In the genomic region with DNA sequence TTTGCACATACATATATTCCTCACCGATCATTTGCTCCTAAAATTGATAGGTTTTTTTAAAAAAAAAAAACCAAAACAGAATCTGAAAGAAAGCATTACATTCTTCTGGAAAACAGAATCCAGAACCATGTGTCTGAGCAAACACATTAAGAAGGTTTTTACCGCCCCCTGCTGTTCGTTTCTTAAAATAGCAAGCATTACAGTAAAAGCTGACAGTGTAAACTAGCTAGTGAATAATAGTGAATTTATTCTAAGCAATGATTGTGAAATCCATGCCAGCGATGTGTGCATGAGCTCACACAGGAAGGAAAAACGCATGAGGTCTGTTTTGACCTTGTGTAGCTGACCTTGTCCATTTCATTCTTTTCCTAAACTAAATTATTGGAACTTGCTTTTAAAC, we compare ENCODE assay signal across 9 mouse cellular contexts. TPM values are rescaled to one million over a fixed set of nuclear protein-coding genes. Genes with fewer than 3 reads are reported as not detected.
DNase-seq lines count a peak whose midpoint lies in the region; ATAC-seq lines count a peak whose summit lies in the region.
"Had no signal": no experiment of that assay in that cellular context is flagged by ENCODE, and none has a peak within 500 bp of the region (broad histone marks: within the 10 kb centered on the region; RNA-seq: fewer than 3 reads in every experiment).

No protein-coding gene starts in this region.

- ATAC-seq in heart, embryonic 12.5 days (ENCODE audit: insufficient number of reproducible peaks, low FRiP score), result no peak
- peak; percentile 85 for ATAC-seq in megakaryocyte progenitor cell, adult 5-6 weeks (replicated peaks; ENCODE audit: poor library complexity)

- peaks cover 28% of the 10 kb centered on the region for H3K36me3 ChIP-seq in heart, embryonic 12.5 days
- H3K36me3 ChIP-seq: stomach, embryonic 15.5 days had no signal

- 0 out of 2 replicates have a peak, but pooled peaks cover 2% of the 10 kb centered on the region for H3K9me3 ChIP-seq in heart, embryonic 12.5 days (replicated peaks)
- H3K9me3 ChIP-seq: stomach, embryonic 15.5 days had no signal

- no peaks in the 10 kb centered on the region for H3K27me3 ChIP-seq in heart, embryonic 12.5 days (replicated peaks)
- H3K27me3 ChIP-seq: stomach, embryonic 15.5 days had no signal

- 11% methylated on average over 5 of the region's 5 CpGs for WGBS in heart, embryonic 12.5 days

- no peak overlapping the region for H3K27ac ChIP-seq in heart, embryonic 12.5 days (ENCODE audit: poor library complexity, severe bottlenecking)
- H3K27ac ChIP-seq: stomach, embryonic 15.5 days had no signal

- H3K9ac ChIP-seq in heart, embryonic 12.5 days, result no peak overlapping the region
- H3K9ac ChIP-seq: stomach, embryonic 15.5 days had no signal

- H3K4me2 ChIP-seq in heart, embryonic 12.5 days, result no peak overlapping the region
- H3K4me2 ChIP-seq: stomach, embryonic 15.5 days had no signal

- H3K4me3 ChIP-seq in heart, embryonic 12.5 days, result no peak overlapping the region
- H3K4me3 ChIP-seq: stomach, embryonic 15.5 days had no signal

- H3K4me1 ChIP-seq in heart, embryonic 12.5 days (replicated peaks), result peaks cover 20% of the 10 kb centered on the region
- H3K4me1 ChIP-seq: stomach, embryonic 15.5 days had no signal

- peak; percentile 66 for DNase-seq in heart, adult 8-10 months (ENCODE audit: low spot score)
- peak; percentile 65 for DNase-seq in CD4-positive, CD25-positive, alpha-beta regulatory T cell, adult 2 months (ENCODE audit: low read depth, low spot score)
- peak; percentile 13 for DNase-seq in adrenal gland, postnatal 25 days
- DNase-seq in frontal cortex, postnatal 36 days (ENCODE audit: low spot score in 2 of 2), result peak; percentile 29 to 70
- DNase-seq in layer of hippocampus, adult 8-10 months (ENCODE audit: low spot score in 2 of 2), result peak; percentile 7 to 16
- peak; percentile 34 for DNase-seq in telencephalon, adult 2 months (ENCODE audit: low read depth, low spot score)

RNA-seq across cellular contexts. Expression of gene Palld, which starts 27.2 kb away (rescaled TPM):
- 100 to 1,000 TPM; 172 to 203 (median 189) TPM for total RNA-seq in heart, adult 8-10 months (2022)
- polyA plus RNA-seq in heart, embryonic 12.5 days (2016; fragmentation: Nextera tagmentation; extraction: Ambion mirVana), result 208 and 231 TPM in 2 replicates
- 33.9 and 43.7 TPM in 2 replicates for total RNA-seq in adrenal gland, postnatal 25 days (2021)
- 1 to 10 TPM; 7.0 to 8.0 (median 7.4) TPM for total RNA-seq in layer of hippocampus, adult 8-10 months (2022)
- total RNA-seq in megakaryocyte progenitor cell, adult 5-6 weeks (2015), result 0.17 TPM in 1 of 2 replicates, not detected in the other
- 0.12 and 0.20 TPM in 2 replicates for total RNA-seq in megakaryocyte progenitor cell, adult 5-6 weeks (2017)

RNA-seq across cellular contexts. Expression of gene Ddx60, which starts 52.6 kb away (rescaled TPM):
- 1 to 10 TPM in 3 of 4 experiments, under 1 TPM in 1; 0.80 to 2.6 (median 1.9) TPM for total RNA-seq in heart, adult 8-10 months (2022)
- 2.0 and 2.6 TPM in 2 replicates for polyA plus RNA-seq in heart, embryonic 12.5 days (2016; fragmentation: Nextera tagmentation; extraction: Ambion mirVana)
- total RNA-seq in adrenal gland, postnatal 25 days (2021), result 6.0 and 8.4 TPM in 2 replicates
- total RNA-seq in layer of hippocampus, adult 8-10 months (2022), result 1 to 10 TPM in 2 of 4 experiments, under 1 TPM in 2; 0.14 to 2.2 (median 0.82) TPM
- 1.9 and 3.4 TPM in 2 replicates for total RNA-seq in megakaryocyte progenitor cell, adult 5-6 weeks (2015)
- 2.2 and 2.8 TPM in 2 replicates for total RNA-seq in megakaryocyte progenitor cell, adult 5-6 weeks (2017)

Comparison
In these comparisons a context has a peak if more than half of its experiments do, and no peak if none do; other contexts are left out.
1. DNase-seq: peak in every context shown above with its lines; median percentile 66 in heart, adult 8-10 months; 65 in CD4-positive, CD25-positive, alpha-beta regulatory T cell, adult 2 months; 50 in frontal cortex, postnatal 36 days; 34 in telencephalon, adult 2 months; 13 in adrenal gland, postnatal 25 days; 12 in layer of hippocampus, adult 8-10 months.
2. RNA of gene Palld, which starts 27.2 kb away (total RNA-seq): 172 to 203 TPM in heart, adult 8-10 months, 33.9 to 43.7 TPM in adrenal gland, postnatal 25 days and 7.0 to 8.0 TPM in layer of hippocampus, adult 8-10 months; 0.12 to 0.20 TPM in megakaryocyte progenitor cell, adult 5-6 weeks; every median in the first group is over 4 times any median in the second.